Mouse (Mus musculus) WW6 (cell line): Measurements from ENCODE around the gene Serpinb7.

ENCODE experiments used
- DNase-seq: peaks from one replicate; pipeline ENCODE4 v3.0.0-alpha.2; 2013; ENCODE audit warnings: low read depth, low spot score

The Serpinb7 gene

DNA sequence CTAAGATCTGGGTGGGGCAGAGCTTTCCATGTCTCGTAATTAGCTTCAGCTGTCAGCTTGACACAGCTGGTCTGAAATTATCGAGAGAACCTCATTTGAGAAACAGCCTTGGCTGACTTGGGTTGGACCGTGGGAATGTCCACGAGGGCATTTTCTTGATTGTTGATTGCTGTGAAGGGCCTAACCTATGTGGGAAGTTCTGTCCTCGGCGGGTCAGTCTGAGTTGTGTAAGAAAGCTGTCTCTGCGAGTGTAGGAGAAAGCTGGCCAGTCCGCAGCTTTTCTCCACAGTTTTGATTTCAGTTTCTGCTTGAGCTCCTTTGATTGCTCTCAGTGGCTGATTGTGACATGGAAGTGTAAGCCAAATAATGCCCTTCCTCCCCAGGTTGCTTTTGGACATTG is 90.1 kb downstream of the Serpinb7 start:
- no peak for DNase-seq

DNA sequence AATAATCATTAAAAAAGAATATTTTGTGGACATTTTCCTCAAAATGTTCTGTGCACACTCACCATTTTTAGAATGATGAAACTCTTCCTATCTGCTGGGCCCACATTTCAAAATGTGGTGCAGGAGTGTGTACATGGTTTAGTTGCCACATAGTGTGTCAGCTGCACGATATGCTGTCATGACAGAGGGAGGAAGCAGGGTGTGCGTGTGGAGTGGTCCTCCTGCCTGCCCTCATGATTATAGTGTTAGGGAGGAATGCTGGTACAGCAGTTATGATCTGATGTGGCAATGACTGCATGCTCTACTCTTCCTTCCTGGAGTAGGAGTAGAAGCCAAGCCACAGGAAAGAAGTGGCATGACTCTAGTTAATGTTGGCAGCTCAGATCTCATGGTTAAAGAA is 97.3 kb downstream of the Serpinb7 start:
- DNase-seq: no peak

DNA sequence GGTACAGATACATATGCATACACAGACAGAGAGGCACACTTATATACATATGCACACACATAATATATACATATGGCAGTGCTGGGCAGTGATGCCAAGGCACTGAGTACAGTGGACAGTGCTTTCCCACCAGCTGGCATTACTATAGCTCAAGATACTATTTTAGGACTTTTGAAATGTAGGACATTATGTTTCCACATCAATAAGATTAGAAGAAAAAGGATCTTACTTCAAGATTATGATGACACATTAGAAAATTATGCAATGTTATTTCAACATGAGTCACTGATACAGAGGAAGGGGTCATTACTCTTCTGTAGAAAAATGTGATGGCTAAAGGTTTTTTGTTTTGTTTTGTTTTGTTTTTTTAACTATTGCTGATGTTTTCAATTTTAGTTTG is 102.6 kb downstream of the Serpinb7 start:
- DNase-seq: no peak
